Mouse (Mus musculus): ENCODE results near the gene Arl5a.
A peak's percentile ranks its signal among the peaks of the same experiment; 100 is the strongest.

The Arl5a gene

DNA sequence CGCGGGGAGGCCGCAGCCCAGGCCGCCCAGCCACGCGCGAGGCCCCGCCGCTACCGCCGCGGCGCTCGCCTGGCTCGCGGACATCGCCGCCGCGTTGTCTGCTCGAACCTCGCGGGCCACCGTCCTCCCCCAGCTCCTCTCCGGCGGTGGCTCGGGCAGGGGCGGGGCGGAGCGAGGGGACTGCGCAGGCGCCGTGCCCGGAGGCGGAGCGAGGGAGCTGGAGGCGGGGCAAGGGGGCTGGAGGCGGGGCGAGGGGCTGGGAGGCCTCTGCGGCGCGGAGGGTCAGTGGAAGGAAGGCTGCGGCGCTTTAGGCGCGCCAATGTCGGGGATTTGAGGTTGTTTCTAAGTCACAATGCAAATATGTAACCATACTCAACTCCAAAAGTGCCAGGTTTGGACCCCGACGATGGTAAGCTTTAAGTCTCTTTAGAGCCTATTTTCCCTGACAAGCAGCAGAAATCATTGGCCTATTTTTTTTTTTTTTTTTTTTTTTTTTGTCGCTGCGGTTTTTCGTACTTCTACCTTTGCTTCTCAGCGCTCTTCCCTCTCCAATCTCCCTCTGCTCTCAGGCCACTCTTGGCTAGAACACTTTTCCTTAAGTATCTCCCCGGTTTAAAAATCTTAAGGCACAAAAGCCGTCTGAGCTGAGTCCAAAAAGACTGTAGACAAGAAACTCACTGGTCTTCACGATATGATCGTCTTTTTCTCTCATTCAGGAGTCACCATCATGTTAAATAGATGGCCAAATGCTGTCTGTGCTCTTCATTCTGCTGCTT is at the start of gene Arl5a:
TSS of gene Arl5a (minus strand) at position 155 of the 776 bp plus-strand sequence.
- DNase-seq (ENCODE audit: low spot score in 2 of 2), result peak; percentile 97 to 99

DNA sequence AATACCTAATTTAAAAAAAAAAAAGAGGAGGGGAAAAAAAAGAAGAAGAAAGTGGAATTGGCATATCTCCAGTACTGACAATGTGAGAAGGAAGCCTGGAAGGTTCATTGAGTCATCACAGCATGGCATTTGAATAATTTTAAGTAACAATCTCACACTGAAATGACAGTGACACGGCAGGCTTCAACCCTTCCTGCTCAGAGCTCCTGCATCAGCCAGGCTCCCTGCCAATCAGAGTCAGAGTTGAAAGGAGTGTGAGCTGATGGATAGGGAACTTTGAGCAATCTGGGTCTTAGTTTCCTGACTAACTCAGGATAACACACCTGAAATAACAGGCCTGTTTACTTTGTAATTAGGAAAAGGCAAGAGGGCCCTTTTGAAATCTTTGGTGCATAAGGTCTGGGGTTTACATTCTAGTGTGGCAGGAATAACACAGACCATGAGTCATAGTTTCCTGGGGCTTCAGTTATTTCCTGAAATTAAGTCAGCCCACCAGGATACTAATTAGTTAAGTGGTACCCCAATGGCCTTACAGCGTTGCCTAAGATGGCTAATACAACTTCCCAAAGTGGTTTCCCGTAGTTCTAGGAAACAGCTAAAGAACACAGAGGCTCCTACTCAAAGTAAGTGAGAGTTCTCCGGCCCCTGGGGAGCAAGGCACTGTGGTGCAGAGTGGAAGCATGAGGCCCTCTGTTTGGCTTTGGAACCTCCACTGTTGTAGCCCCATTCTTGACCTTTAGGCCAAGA is 47.0 kb upstream of the Arl5a start:
- no peak for DNase-seq (ENCODE audit: low spot score in 2 of 2)

DNA sequence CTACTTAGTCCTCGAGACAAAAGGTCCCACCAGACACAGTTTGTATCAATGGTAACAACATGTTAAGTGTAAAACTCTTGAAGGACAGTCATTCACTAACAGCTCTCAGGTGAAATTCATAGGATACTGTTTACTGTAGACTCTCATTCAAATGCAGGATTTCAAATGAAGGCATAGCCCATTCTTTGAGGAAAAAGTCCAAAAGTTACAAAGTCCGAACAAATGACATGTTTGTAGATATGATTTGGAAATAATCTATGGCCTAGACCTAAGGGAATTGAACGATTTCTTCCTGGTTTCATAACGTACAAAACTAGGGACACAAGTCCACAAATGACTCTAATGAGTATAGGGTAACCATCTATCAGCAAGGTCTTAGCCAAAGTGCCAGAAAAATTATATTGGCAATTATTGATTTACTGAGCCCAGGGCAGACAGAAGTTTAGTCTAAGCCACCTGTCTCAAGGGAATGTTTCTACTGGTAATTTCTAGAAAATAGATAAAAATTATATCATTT is 45.4 kb upstream of the Arl5a start:
- DNase-seq (ENCODE audit: low spot score in 2 of 2), result no peak

DNA sequence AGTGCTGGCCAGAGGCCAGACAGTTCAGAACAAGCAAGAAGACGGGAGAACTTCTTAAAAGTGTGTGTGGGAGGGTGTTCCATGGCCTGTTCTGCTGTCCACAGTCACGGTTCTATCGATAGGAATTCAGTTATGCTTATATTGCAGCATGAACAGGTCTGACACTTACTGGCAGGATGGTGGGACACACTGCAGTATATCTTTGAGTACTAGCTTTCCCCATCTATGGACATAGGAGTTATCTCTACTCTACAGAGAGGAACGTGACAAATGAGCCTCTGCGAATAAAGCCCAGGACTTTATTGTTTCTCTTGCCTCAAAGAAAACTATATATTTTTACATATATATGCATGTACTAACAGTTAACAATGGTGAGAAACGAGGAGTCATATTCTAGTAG is 42.9 kb upstream of the Arl5a start:
- no peak for DNase-seq (ENCODE audit: low spot score in 2 of 2)

DNA sequence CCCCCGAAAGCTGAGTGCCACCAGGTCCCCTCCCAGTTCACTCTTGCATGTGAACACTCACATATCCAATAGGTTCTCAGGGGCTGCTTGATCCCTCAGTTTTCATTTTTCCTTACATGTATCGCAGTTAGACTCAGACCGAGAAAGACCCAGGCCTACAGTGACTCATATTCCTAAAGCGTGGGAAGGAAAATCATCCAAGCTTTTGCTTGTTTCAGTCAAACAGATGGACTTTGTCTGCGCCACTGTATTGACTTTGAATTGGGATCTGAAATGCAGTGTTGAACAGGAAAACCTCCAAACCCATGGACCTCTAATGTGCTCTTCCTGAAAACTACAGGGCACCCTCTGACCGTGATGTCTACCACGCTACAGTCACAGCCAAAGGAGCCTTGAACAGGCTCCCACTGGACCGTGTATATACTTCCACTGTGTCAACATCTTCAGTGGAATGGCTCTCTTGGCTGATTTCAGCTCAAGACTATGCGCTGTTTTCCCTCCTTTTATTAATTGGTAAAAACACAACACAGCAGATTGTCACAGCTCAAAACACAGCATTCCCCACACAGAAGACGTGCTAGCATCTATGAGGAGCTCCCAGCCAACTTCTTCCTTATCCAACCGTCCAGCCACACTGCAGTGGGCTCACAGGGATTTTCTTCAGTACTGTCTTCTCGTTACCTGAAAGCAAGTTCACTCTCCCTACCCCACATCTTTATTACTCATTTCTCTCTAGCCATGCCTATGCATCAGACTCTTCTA is 36.7 kb upstream of the Arl5a start:
- DNase-seq (ENCODE audit: low spot score in 2 of 2), result no peak

DNA sequence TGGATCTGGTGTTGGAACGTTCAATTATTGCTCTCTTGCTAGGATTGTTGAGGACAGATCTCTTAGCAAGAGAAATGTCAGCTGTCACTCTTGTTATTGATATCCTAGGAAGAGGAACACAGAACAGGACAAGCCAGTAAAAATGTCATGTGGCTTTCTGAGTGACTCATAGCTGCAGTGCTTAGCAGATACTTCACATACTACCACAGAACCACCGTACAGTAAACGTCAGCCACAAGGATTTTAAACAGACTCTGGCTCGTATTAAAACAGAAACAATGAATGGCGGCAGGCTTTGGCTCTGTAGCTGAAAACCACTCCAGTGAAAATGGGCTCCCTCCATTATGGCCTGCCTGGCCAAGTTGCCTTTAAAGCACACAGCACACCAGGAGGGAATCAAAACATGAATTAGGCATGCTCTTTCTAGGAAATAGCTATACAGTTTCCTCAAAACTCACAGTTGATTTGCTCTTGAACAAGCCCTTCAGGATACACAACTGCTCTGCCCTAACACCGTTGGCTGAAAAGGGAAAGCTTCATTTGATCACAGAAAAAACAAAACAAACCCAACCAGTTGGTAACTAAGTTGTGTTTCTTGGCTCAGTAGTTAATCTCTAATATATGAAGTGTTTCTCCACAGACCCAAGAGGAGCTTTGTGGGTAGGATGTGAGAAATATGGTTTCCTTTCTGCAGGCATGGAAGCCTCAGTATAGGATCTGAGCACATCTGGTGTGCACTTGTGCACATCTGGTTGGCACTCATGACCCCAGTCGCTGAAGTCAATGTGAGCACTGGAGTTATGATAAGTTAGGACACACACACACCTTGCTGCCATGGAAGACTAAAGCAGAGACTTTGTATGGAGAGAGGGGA is 31.1 kb upstream of the Arl5a start:
- no peak for DNase-seq (ENCODE audit: low spot score in 2 of 2)

DNA sequence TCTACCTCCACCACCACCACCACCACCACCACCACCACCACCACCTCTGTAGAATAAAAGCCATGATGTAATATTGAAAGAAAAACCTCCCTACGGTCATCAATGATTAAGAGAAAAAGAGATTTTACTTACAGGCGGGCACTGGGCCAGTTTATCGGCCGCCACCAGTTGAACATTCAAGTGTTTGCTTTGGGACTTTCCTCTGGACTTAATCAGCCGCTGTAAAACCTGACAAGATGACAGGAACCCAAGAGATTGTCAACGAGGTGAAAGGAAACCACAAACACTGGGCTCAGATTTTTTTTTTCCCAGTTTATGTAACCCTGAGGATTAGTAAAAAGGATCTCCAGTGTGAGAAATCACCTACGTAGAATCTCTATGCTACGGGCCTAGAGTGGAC is 25.1 kb upstream of the Arl5a start:
- no peak for DNase-seq (ENCODE audit: low spot score in 2 of 2)

DNA sequence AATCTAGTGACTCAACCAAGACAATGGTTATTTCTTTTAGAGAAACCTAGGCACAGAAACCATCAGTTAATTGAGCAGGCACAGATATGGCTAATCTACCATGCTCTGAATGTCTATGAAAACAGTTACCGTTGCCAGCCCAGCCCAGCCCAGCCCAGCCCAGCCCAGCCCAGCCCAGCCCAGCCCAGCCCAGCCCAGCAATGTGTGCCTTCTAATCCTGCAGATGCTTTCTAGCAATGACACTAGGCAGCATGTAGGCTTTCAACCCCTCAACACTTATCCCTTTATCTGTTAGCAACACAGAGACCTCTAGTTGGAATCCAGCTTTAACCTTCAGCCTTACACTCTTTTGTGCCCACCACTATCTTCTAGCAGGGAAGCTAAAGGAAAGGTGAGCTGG is 24.2 kb upstream of the Arl5a start:
- DNase-seq (ENCODE audit: low spot score in 2 of 2), result no peak

DNA sequence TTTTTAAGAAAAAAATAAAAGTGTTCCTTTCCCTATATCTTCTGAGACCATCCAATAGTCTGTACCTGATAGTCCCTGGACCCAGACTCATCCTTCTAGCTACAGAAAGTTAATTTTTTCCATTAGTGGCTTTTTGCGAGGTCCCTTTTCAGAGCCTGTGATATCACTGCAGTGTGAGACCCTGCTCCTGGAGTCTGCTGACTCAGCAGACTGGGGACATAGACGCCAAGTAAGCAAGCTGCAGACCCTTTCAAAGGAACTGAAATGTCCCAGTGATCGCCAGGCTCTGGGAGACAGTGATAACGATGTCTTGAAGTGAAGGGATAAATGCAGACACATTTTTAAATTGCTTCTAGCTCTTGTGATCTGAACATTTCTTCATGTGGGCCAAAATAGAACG is 21.9 kb upstream of the Arl5a start:
- DNase-seq (ENCODE audit: low spot score in 2 of 2), result no peak

DNA sequence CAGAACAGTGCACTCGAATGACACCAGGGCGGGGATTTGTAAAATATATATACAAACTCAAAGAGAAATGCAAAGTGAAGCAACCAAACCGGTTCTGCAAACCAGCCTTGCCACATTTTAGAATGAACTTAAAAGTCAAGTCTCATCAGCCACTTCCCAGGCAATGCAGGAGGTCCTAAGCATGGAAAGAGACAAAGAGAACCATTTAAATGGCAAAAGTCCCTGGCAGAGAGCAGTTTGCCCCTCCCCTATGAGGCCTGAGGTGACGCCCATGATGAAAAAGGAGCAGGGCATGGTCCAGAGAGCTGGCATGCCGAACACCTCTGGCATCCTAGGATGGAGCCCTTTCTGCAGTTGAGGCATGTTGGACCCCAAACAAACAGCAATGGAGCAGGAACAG is 17.4 kb upstream of the Arl5a start:
- DNase-seq (ENCODE audit: low spot score in 2 of 2), result no peak

DNA sequence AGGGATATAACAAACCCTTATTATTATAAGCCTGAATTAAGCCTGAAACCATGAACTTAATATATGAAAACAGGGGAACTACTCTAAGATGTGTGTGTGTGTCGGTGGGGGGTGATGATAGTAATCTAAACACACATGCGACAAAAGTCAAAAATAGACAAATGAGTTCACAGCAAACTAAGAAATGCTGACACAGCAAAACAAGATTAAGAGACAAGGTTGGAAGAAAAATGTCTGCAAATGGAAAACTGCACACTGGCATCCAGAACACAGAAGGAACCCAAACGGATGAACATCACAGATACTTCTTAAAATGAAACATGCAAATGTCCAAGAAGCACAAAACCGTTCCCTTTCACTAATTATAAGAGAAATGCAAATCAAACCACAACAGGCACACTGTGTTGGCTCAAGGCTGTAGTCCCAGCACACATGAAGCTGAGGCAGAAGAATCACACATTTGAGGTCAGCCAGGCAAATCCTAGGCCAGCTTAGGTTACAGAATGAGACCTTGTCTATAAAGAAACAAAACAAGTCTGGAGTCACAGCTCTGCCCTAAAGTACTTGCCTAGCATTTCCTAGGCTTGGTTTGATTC is 15.8 kb upstream of the Arl5a start:
- no peak for DNase-seq (ENCODE audit: low spot score in 2 of 2)

DNA sequence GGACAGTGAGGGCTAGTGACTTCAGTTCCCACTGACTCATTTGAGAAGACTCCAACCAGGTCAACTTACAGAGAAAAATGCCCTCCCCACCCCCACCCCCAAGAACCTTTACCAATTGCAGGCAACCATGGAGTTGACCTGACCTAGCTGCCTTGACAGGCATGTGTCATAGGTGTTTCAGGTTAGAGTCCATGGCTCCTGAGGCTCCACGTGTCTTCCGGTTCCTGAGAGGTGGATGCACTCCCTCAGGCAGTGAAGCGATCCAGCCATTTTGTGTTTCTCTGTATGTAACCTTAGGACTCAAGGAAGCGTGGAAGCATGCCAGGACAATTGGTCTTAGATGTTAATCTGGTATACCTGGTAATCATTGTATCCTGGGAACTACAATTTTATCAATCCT is 13.7 kb upstream of the Arl5a start:
- DNase-seq (ENCODE audit: low spot score in 2 of 2), result no peak

DNA sequence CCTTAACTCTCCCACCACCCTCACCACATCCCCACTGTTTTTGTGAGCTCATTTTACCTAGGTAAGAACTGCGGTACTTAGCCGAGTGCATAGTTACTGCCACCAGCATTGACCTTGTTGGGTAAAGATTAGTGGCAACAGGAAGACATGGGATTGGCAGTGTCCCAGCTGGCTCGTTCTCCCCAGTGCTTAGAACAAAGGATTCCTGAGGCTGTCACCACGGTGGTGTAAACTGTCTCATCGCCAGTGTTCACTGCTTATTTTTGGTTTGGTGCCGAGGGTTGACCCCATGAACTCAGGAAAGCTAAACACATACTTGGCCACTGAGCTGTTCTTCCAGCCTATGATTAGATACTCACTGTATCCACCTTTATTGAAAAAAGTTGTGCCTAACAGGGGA is 13.3 kb upstream of the Arl5a start:
- DNase-seq (ENCODE audit: low spot score in 2 of 2), result peak; percentile 24 to 67

DNA sequence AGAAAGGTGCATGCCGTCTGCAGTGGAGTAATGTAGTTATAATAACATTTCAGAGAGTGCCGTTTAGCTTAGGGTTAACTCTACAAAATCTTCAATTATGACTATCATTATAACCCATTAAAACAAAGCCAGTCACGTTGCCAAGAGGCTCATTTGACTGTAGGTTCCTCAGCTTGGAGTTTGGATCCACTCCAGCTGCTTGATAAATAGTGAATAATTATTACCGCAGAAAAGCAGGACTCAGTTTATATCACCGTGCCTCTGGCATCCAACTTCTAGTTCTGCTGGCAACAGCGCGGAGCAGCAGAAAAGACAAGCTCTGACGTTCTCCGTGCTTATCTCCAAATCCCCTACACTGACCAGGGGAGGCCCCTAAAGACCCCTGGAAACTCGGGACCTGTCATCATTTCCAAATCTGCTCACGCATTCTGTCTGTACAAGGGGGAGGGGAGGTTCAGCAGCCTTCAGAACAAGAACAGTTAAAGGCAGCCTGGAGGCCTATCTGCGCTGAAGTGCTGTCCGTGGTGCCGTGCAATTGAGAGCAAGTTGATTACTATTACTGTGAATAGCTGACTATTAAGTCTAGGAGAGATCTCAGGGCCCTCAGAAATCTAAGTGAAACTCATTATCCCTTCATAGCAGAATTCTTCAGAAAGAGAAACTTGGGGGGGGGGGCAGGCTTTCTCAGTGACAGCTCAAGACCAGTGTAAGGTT is 11.4 kb upstream of the Arl5a start:
- no peak for DNase-seq (ENCODE audit: low spot score in 2 of 2)

DNA sequence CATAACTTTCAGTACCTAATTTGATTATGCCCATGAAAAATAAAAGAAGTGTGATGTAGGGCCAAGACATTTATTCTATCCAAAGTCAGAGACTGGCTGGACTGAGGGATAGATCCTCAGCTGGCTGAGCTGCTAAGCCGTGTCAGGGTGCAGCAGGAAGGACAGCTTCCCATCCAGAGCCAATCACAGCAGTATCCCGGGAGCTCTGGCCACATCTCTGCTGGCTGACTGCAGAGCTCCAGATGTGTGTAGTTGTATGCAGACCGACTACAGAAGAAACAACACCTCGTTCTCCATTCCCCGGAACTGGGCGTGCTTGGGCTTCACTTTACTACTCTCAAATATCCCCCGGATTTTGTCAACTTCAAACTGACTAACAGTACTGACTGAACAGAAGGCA is 8.7 kb upstream of the Arl5a start:
- no peak for DNase-seq (ENCODE audit: low spot score in 2 of 2)

DNA sequence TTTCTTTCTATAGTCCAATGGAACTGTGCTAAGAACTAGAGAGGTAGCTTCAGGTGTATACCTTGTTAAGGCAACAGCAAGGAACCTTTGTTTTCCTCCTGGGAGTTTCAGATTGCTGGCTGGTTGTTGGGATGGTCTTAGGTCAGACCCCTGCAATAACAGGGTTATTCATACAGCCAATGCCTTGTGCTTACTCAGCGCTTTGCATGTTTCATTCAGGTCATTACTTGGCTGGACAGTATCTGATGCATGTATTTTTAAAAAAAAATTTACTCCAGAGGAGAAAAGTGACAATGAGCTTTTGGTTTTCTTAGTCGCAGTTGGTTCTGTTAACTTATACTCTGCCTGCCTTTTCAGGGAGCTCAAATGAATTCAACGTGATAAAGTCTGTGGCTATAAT is 2.7 kb upstream of the Arl5a start:
- DNase-seq (ENCODE audit: low spot score in 2 of 2), result no peak

DNA sequence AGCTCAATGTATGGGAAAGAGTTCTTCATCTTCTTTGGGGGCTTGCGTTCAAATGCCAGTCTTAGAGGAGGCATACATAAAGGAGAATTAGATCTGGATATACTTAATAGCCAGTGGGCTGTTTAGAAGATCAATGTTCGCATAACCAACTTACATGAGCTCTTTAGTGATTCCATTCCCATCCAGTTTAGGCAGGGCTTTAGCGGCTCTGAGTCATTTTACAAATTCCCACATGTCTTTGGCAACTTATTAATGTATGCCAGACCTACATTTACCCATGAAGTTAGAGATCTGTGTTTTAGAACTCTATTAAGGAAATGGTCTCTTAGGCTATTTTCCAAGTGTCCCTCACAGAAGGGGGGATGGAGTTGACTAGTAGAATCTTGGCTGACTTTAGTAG is 1.3 kb upstream of the Arl5a start:
- no peak for DNase-seq (ENCODE audit: low spot score in 2 of 2)

DNA sequence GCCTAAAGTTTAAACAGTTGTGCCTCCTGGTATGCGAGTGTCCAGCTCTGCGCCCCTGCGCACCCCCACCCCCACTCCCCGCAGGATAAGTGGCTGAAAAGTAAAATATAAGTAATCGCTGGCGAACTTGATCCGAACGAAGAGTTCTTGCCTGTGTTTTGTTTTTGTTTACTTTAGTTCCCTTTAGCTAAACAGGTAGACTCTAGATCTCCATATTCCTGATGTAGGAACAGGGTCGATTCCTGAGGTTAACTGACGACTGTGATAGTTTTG is 758 bp upstream of the Arl5a start:
- no peak for DNase-seq (ENCODE audit: low spot score in 2 of 2)

DNA sequence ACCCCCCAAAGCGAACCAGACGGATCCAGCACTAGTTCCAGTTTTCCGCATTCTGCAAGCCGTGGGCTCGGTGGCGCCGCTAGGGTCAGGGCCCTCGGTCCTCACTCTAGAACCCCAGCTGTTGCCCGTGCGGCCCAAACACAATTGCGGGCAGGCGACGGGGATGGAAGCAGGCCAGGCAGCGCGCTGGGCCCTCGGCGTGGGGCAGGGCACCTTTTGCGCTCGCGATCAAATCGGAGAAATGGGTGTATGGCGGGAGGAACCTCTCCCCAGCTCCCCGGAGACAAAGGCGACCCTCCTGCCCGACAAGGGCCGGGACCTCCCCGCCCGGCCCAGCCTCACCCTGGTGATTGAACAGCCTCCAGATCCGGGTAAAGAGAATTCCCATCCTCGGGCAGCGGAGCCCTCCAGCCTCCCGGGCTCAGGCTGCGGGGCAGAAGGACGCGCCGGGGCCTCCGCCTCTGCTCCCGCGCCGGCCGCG is 413 bp downstream of the Arl5a start:
- no peak for DNase-seq (ENCODE audit: low spot score in 2 of 2)

DNA sequence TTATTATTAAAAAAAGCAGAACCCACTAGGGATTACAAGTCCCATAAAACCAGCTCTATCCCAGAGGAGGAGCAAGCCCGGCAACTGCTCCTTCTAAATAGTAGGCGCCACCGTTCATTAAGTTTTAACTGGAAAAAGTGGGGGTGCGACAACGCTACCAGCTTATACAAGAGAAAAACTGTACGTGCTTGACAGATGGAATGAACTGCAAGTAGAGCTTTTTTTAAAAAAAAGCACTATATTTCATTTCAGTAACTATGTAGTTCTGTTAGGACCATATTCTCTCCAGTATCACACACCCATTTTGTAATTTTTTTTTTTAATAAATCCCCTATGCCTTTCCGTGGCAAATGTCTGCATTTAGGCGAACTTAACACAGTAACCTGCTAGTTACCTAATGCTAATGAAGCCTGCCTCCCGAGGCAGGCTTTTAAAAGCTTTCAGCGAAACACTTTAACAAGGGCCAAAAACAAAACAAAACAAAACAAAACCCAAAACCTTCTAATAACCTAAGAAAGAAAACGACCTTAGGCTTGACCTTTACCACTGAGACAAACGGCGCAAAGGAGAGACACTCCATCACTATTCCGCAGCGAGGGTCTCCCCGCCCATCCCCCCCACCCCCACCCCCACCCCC is 972 bp downstream of the Arl5a start:
- no peak for DNase-seq (ENCODE audit: low spot score in 2 of 2)

All from urinary bladder, postnatal 4 days (tissue).